Mouse (Mus musculus) small intestine, adult 2 months (tissue): ENCODE data around the gene Rmnd5b. TPM values are rescaled to one million over a fixed set of nuclear protein-coding genes. Genes with fewer than 3 reads are reported as not detected.
"Not testable (repeated sequence)": the region's sequence is repeated elsewhere in the genome, so short reads cannot be mapped to it uniquely, and the experiment has no call there.

Experiments
- H3K27ac ChIP-seq: fragments of 200-500 bp; 2 replicates; pipeline ENCODE4 v1.5.1; 2012; ENCODE audit warnings: low read depth, low read length, control low read depth, inconsistent platforms; ENCODE audit not compliant: insufficient read depth
- H3K27me3 ChIP-seq: fragments of 200-500 bp; 2 replicates; pipeline ENCODE4 v1.6.1; 2012; ENCODE audit warnings: mild to moderate bottlenecking, moderate library complexity, low read length, inconsistent platforms; ENCODE audit not compliant: control insufficient read depth, insufficient read depth
- H3K36me3 ChIP-seq: fragments of 200-500 bp; 2 replicates; pipeline ENCODE4 v1.6.1; 2012; ENCODE audit warnings: mild to moderate bottlenecking, low read length, control low read depth, inconsistent platforms; ENCODE audit not compliant: control insufficient read depth, insufficient read depth
- H3K4me1 ChIP-seq: fragments of 200-500 bp; 2 replicates; pipeline ENCODE4 v1.6.1; 2012; ENCODE audit warnings: low read length, inconsistent platforms, mixed read lengths; ENCODE audit not compliant: control insufficient read depth, insufficient read depth, insufficient read length
- H3K4me3 ChIP-seq: fragments of 200-500 bp; 2 replicates; pipeline ENCODE4 v1.5.1; 2012; ENCODE audit warnings: low read depth, mild to moderate bottlenecking, control low read depth, inconsistent platforms, low read length, moderate library complexity
- CTCF ChIP-seq: fragments of 200-500 bp; IDR thresholded peaks from 2 replicates; pipeline ENCODE4 v1.5.1; 2012; ENCODE audit warnings: low read depth, mild to moderate bottlenecking, control low read depth, inconsistent platforms, low read length, moderate library complexity, mixed read lengths; ENCODE audit not compliant: insufficient replicate concordance, insufficient read length; ENCODE audit errors: extremely low read depth
- POLR2A ChIP-seq: fragments of 200-500 bp; IDR thresholded peaks from 2 replicates; pipeline ENCODE4 v1.6.1; 2012; ENCODE audit warnings: low read depth, mild to moderate bottlenecking, control low read depth, inconsistent platforms, low read length, moderate library complexity
- WGBS: fragments of 180-500 bp; shearing (Covaris S2); methylation state at CpG from one replicate; pipeline ENCODE4 v1.1.7; 2018; 5-methylcytosine and 5-hydroxymethylcytosine counted together
- polyA plus RNA-seq: library from polyadenylated mRNA; depleted of rRNA; stranded (reverse); fragments of >200 nt; gene quantifications from 2 replicates; pipeline ENCODE4 v1.2.3, GENCODE M21; 2012

The Rmnd5b gene
- polyA plus RNA-seq, 1 experiment, result 45.9 TPM

DNA sequence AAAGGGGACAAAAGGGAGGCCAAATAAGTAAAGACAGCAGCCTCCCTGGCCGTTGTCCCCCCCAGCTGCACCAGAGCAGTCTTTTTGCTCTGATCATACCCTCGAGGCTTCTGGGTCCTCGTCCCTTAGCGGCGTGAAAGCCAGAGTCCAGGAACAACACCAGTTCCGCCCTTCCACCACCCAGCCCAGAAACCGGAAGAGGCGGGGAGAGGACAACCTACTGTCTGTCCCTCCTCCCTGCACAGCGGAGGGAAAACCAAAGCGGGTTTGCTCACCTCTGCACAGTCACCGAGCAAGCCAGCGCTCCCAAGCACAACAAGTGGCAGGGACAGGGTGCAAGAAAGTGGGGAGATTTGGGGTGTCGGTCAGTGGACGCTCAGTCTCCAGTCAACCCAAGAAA lies 20.1 kb downstream of the Rmnd5b start:
- peak overlapping the region; percentile 98 for H3K27ac ChIP-seq
- H3K27me3 ChIP-seq, result no peaks in the 10 kb centered on the region
- peak; percentile 79 for TF ChIP-seq POLR2A
- TF ChIP-seq CTCF, result no peak
- WGBS, result 1% methylated on average over 14 of the region's 14 CpGs
- peak overlapping the region; percentile 65 for H3K4me3 ChIP-seq
- H3K4me1 ChIP-seq, result peaks cover 12% of the 10 kb centered on the region
- no peaks in the 10 kb centered on the region for H3K36me3 ChIP-seq

- WGBS, result 5% methylated on average over 7 of the region's 7 CpGs
- peaks cover 11% of the 10 kb centered on the region for H3K4me1 ChIP-seq
- H3K27me3 ChIP-seq, result no peaks in the 10 kb centered on the region
- H3K27ac ChIP-seq, result peak overlapping the region; percentile 98
- no peaks in the 10 kb centered on the region for H3K36me3 ChIP-seq
- TF ChIP-seq POLR2A, result no peak
- no peak for TF ChIP-seq CTCF
- H3K4me3 ChIP-seq, result peak overlapping the region; percentile 65; the same call in 1 of the 2 replicates
These were observed 20.6 kb downstream of the Rmnd5b start for GRCm38 (mm10) chr11:51615129-51615528.

- Histone ChIP-seq H3K4me1 (peaks cover 14% of the 10 kb centered on the region), H3K4me3 (no peak overlapping the region), H3K27ac (peak overlapping the region; percentile 98; the same call in 1 of the 2 replicates), H3K36me3 (no peaks in the 10 kb centered on the region), H3K27me3 (no peaks in the 10 kb centered on the region)
- WGBS, result 82% methylated on average over 8 of the region's 8 CpGs
- TF ChIP-seq POLR2A (no peak), CTCF (no peak)
These were observed 21.4 kb downstream of the Rmnd5b start for GRCm38 (mm10) chr11:51614256-51614655.

GRCm38 (mm10) chr11:51609940-51610339 lies 25.8 kb downstream of the Rmnd5b start:
- 54% methylated on average over 5 of the region's 5 CpGs for whole genome bisulfite sequencing
- not testable (repeated sequence) for H3K36me3 ChIP-seq, H3K4me3 ChIP-seq, H3K4me1 ChIP-seq, H3K27me3 ChIP-seq
- 0 out of 2 replicates have a peak overlapping the region, but pooled peaks have one; percentile 94 for H3K27ac ChIP-seq

GRCm38 (mm10) chr11:51609266-51609909 lies 26.3 kb downstream of the Rmnd5b start:
- Histone ChIP-seq H3K27me3 (no peaks in the 10 kb centered on the region), H3K36me3 (peaks cover 8% of the 10 kb centered on the region), H3K4me1 (peaks cover 4% of the 10 kb centered on the region), H3K4me3 (no peak overlapping the region; the same call in 1 of the 2 replicates), H3K27ac (peak overlapping the region; percentile 94)
- WGBS, result 21% methylated on average over 3 of the region's 3 CpGs
- no peak for TF ChIP-seq CTCF
- no peak for TF ChIP-seq POLR2A

- peaks cover 3% of the 10 kb centered on the region for H3K4me1 ChIP-seq
- 2% methylated on average over 15 of the region's 15 CpGs for WGBS
- no peaks in the 10 kb centered on the region for H3K27me3 ChIP-seq
- H3K4me3 ChIP-seq, result peak overlapping the region; percentile 88
- TF ChIP-seq POLR2A (no peak), CTCF (no peak)
- H3K36me3 ChIP-seq, result peaks cover 27% of the 10 kb centered on the region
- peak overlapping the region; percentile 73 for H3K27ac ChIP-seq
These were observed 28.5 kb downstream of the Rmnd5b start for GRCm38 (mm10) chr11:51607096-51607738.

DNA sequence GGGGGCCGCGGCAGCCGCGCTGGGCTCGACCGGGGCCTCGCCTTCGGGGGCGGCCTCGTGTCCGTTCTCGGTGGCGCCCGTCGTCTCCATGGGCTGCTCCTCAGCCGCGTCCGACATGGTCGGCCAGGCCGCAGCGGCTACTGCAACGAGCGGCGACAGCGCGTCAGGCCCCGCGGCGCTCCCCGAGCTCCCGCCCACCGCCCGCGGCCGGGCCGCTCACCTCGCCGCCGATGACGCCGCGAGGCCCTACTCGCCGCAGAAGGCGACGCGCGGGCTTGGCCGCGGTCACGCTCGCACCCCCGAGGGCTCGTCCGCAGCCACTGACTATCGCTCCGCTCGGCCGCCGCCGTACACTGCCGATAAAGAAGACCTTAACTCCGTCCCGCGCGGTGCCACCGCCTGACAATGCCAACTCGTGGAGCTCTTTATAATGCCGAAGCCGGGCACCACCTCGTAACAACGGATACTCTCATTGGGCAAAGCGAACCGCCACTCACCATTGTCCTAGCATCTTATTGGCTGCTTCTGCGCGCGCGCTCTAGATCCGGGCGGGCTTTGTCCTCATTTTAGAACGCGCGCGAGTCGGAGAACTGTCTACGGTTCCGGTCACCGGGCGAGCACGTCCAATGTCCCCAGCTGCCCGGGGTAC lies 29.1 kb downstream of the Rmnd5b start, which contains the start of gene Hnrnpab:
Hnrnpab (minus strand) TSS at position 401 of the 649 bp plus-strand sequence.
- H3K4me3 ChIP-seq, result peak within 1 kb of the TSS; percentile 88
- peaks cover 33% of the 10 kb centered on the region for H3K36me3 ChIP-seq
- TF ChIP-seq CTCF (no peak), POLR2A (peak; percentile 99)
- H3K27me3 ChIP-seq, result no peaks in the 10 kb centered on the region
- H3K27ac ChIP-seq, result peak within 1 kb of the TSS; percentile 79
- peaks cover 3% of the 10 kb centered on the region for H3K4me1 ChIP-seq
- WGBS, result under 1% methylated on average over 91 of the region's 91 CpGs
